Mouse (Mus musculus) forebrain, embryonic 14.5 days (tissue): ENCODE results near the gene Reln. TPM values are rescaled to one million over a fixed set of nuclear protein-coding genes. Genes with fewer than 3 reads are reported as not detected.

Source experiments
- ATAC-seq: fragments of 200-750 bp; cut with Nextera tagmentation; 2 replicates; pipeline ENCODE4 v1.8.0; 2017; ENCODE audit warnings: mild to moderate bottlenecking, moderate library complexity
- DNase-seq: peaks from one replicate; pipeline ENCODE4 v3.0.0-alpha.2; 2015; ENCODE audit warnings: low spot score
- H3K27ac ChIP-seq: fragments of 300-500 bp; sonication (generic); 2 replicates; pipeline ENCODE4 v1.5.1; 2014; ENCODE audit warnings: low read depth, mild to moderate bottlenecking, control low read depth, low read length, moderate library complexity
- H3K27me3 ChIP-seq: fragments of 300-500 bp; sonication (generic); replicated peaks from 2 replicates; pipeline ENCODE4 v1.6.1; 2014; ENCODE audit warnings: low read length, control low read depth, mixed read lengths; ENCODE audit not compliant: control insufficient read depth, insufficient read depth
- H3K36me3 ChIP-seq: fragments of 300-500 bp; sonication (generic); 2 replicates; pipeline ENCODE4 v1.6.1; 2014; ENCODE audit warnings: low read length, control low read depth; ENCODE audit not compliant: control insufficient read depth, insufficient read depth
- H3K4me1 ChIP-seq: fragments of 300-500 bp; sonication (generic); 2 replicates; pipeline ENCODE4 v1.6.1; 2014; ENCODE audit warnings: antibody characterized with exemption, low read length, control low read depth; ENCODE audit not compliant: control insufficient read depth, insufficient read depth
- H3K4me2 ChIP-seq: fragments of 300-500 bp; sonication (generic); 2 replicates; pipeline ENCODE4 v1.6.1; 2014; ENCODE audit warnings: mild to moderate bottlenecking, control low read depth, low read length
- H3K4me3 ChIP-seq: fragments of 300-500 bp; sonication (generic); 2 replicates; pipeline ENCODE4 v1.5.1; 2014; ENCODE audit warnings: low read depth, low read length, control low read depth
- H3K9ac ChIP-seq: fragments of 300-500 bp; sonication (generic); 2 replicates; pipeline ENCODE4 v1.6.1; 2014; ENCODE audit warnings: mild to moderate bottlenecking, low read length, control low read depth, moderate library complexity
- H3K9me3 ChIP-seq: fragments of 300-500 bp; sonication (generic); replicated peaks from 2 replicates; pipeline ENCODE4 v1.6.1; 2016; ENCODE audit warnings: low read length, control low read depth, mixed read lengths; ENCODE audit not compliant: control insufficient read depth
- WGBS: fragments of 180-500 bp; shearing (Covaris S2); extraction: QIAGEN DNeasy Blood & Tissue Kit; methylation state at CpG from one replicate; pipeline ENCODE4 v1.1.7; 2014; 5-methylcytosine and 5-hydroxymethylcytosine counted together
- polyA plus RNA-seq: library from polyadenylated mRNA; unstranded; fragments of >200 nt; fragmentation: Nextera tagmentation; extraction: Ambion mirVana; gene quantifications from 2 replicates; pipeline ENCODE4 v1.2.1, GENCODE M21; 2014

Gene Reln
- polyA plus RNA-seq, 1 experiment from 2014 or later: 61.7 TPM

DNA sequence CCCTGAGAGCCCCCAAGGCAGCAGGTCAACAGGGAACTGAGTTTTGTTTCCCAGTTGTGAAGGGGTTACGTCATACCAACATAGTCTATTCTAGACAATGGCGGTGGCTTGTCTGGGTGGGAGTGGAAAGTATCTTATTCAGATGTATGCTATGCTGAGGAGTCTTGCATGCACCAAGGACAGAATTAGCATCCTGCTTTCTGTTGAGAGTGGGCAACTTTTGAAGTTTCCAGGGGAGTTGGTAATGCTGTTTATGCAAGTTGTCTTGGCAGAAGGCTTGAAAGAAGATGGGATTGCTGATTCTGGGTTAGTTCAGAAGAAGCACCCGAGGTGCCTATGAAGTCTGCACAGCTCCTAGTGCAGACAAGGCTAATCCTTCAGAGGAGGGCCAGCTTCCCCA lies 450.3 kb downstream of the Reln start:
- Histone ChIP-seq H3K36me3 (0 out of 2 replicates have a peak, but pooled peaks cover 3% of the 10 kb centered on the region), H3K27me3 (no peaks in the 10 kb centered on the region), H3K27ac (no peak overlapping the region), H3K9me3 (no peaks in the 10 kb centered on the region), H3K4me2 (no peak overlapping the region), H3K4me3 (no peak overlapping the region), H3K4me1 (no peaks in the 10 kb centered on the region), H3K9ac (no peak overlapping the region)
- no peak for DNase-seq
- 90% methylated on average over 3 of the region's 3 CpGs for WGBS
- no peak for ATAC-seq

DNA sequence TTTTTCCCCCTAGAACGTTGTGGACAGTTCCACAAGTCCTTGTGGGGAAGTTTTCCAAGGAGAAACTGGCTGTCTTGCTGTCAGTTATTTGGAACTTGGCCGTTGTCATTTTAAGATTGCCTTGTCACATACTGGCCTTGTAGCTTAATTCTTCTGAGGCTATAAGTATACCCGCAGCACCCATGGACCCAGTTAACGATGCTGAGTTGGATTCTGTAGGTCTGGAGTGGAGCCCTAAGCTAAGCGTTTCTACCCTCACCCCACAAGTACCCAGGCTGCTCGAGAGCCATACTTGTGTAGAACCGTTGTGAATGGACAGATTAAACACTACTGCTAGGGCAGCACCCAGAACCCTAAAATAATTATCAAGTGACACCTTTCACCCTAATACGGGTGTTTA lies 477.8 kb downstream of the Reln start:
- no peaks in the 10 kb centered on the region for H3K36me3 ChIP-seq
- no peaks in the 10 kb centered on the region for H3K27me3 ChIP-seq
- H3K9me3 ChIP-seq: no peaks in the 10 kb centered on the region
- DNase-seq (peak; percentile 2), ATAC-seq (no peak)
- peaks cover 5% of the 10 kb centered on the region; the same call in 1 of the 2 replicates for H3K4me1 ChIP-seq
- no peak overlapping the region for H3K27ac ChIP-seq
- H3K9ac ChIP-seq: no peak overlapping the region; the same call in 1 of the 2 replicates
- H3K4me2 ChIP-seq: peak overlapping the region; percentile 56; the same call in 1 of the 2 replicates
- 57% methylated on average over 8 of the region's 8 CpGs for WGBS
- H3K4me3 ChIP-seq: no peak overlapping the region

DNA sequence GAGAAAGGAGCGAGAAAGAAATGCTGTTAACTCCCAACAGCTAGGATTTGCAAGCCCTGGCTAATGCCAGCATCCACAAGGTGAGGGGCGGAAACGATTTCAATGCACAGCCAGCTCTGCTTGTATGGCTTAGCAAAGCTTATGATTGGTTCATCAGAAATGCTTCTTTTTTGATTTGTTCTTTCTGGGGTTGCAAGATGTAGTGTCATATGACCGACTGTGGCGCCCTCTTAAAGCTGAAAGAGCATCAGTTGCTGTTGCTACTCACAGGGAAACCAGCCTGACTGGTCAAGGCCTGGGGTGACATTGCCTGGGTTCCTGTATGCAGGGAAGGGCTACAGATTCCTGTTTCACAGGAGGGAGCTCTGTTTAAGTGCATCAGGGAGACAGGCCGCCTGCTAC lies 478.2 kb downstream of the Reln start:
- H3K4me1 ChIP-seq: peaks cover 5% of the 10 kb centered on the region; the same call in 1 of the 2 replicates
- H3K27ac ChIP-seq: no peak overlapping the region
- ATAC-seq (peak; percentile 93), DNase-seq (peak; percentile 79)
- H3K27me3 ChIP-seq: no peaks in the 10 kb centered on the region
- H3K9me3 ChIP-seq: no peaks in the 10 kb centered on the region
- WGBS: 0% methylated on average over 6 of the region's 6 CpGs
- peak overlapping the region; percentile 56 for H3K4me2 ChIP-seq
- H3K9ac ChIP-seq: no peak overlapping the region; the same call in 1 of the 2 replicates
- no peaks in the 10 kb centered on the region for H3K36me3 ChIP-seq
- peak overlapping the region; percentile 16 for H3K4me3 ChIP-seq

DNA sequence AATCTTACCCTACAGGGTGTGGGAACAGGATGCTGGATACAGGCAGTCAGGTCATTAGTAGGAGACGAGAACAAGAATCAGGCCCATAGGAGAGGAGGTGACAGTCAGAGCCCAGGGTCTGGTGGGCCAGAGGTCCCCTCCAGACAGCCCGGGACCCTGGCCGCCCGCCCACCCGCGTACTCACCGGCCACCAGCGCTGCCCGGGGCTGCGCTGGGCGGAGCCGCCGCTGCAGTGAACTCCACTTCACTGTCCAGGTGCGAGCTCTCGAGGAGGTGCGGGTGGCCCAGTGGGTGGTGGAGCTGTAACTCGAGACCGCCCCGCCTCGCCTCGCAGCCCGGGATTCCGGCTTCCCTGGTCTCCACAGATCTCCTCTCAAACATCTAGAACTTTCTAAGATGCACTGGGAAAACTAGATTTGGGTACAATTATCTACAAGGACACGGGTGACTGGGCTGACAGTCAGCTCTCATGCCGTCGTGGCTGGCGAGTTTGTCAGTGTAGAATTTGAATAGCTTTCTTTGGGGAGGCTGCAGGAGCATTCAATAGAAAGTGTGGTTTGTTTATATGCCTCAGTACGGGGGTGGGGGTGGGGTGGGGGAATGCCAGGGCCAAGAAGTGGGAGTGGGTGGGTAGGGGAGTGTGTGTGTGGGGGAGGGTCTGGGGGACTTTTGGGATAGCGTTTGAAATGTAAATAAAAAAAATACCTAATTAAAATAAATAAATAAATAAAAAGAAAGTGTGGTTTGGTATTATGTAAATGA lies 479.0 kb downstream of the Reln start, which contains the start of gene Slc26a5:
Gene Slc26a5 (minus strand): TSS at position 259 of the 762 bp plus-strand sequence.
- Histone ChIP-seq H3K9ac (peak within 1 kb of the TSS; percentile 45; the same call in 1 of the 2 replicates), H3K27ac (no peak within 1 kb of the TSS), H3K4me1 (peaks cover 5% of the 10 kb centered on the region; the same call in 1 of the 2 replicates), H3K4me2 (peak within 1 kb of the TSS; percentile 56), H3K4me3 (peak within 1 kb of the TSS; percentile 21), H3K36me3 (no peaks in the 10 kb centered on the region), H3K9me3 (no peaks in the 10 kb centered on the region), H3K27me3 (no peaks in the 10 kb centered on the region)
- ATAC-seq (peak; percentile 69), DNase-seq (no peak)
- WGBS: under 1% methylated on average over 29 of the region's 29 CpGs

DNA sequence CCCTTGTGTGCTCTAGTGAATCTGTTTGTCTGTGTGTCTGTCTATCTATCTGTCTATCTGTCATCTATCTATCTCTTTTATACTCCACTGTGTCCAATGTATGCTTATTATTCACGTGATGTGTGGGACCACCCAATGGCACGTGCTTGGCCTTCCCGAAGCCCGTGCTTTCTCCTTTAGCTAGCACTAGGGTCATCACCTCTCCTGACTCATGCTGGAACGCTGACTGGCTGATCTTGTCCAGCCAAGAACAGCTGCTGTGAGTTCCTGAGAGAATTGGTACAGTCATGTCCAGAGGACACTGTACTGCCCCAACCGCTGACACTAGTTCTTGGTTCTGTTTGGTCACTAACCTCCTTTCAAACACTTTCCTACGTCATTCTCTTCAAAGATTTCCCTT lies 485.8 kb downstream of the Reln start:
- Histone ChIP-seq H3K27ac (no peak overlapping the region), H3K9ac (no peak overlapping the region), H3K9me3 (no peaks in the 10 kb centered on the region), H3K36me3 (no peaks in the 10 kb centered on the region), H3K4me1 (no peaks in the 10 kb centered on the region), H3K27me3 (no peaks in the 10 kb centered on the region), H3K4me3 (no peak overlapping the region), H3K4me2 (no peak overlapping the region)
- DNase-seq: no peak
- no peak for ATAC-seq
- WGBS: 89% methylated on average over 7 of the region's 7 CpGs

DNA sequence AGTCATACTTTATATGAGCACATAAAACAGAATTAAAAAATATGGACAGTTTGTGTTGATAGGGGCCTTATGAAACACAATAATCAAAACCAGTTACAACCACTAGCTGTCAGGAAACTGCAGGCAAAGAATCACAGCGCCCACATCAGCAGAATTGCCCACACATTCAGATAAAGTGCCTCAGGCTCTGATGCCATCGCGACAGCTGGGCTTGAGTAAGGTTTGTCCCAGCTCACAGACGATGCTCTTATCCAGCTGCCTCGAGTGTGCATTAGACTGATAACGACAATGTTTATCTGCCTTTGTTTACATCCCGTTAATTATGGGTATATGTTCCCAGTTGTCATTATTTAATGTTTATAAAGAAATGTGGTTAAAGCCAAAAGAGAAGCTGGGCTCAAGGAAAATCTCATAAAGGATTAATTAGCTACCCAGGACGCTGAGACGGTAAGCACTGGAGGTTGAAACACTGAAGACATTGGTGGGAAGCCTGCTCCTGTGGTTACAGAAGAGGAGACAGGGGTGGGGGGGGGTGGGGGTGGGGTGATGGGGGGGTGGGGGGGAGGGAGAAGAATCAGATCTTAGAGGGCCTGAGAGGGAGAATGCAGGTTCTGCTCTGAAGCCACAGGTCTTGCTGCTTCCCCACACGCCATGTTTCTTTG lies 492.7 kb downstream of the Reln start:
- peak; percentile 50; the same call in 1 of the 2 replicates for ATAC-seq
- no peak overlapping the region for H3K4me2 ChIP-seq
- peak; percentile 53 for DNase-seq

DNA sequence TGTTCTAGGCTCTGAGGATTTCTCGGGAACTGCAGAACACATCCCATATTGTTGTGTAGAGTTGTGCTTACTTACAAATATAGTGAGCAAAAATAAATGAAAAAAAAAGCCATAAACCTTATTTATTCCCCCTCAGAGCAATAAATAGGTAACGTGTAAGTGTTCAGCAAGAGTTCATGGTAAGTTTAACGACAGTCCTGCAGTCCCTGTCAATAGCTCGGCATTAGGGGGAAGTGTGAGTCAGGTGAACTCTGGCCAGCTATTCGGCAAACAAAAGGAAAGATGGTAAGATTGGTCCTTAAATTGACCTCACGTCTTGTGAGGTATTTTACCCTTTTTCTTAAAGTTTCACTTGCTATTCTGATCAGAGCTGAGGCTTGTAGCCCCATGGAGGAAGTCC lies 497.1 kb downstream of the Reln start:
- ATAC-seq (no peak), DNase-seq (no peak)
- Histone ChIP-seq H3K4me2 (no peak overlapping the region), H3K9ac (no peak overlapping the region), H3K4me3 (no peak overlapping the region), H3K36me3 (no peaks in the 10 kb centered on the region), H3K9me3 (no peaks in the 10 kb centered on the region), H3K4me1 (no peaks in the 10 kb centered on the region), H3K27me3 (no peaks in the 10 kb centered on the region), H3K27ac (no peak overlapping the region)
- 74% methylated on average over 6 of the region's 6 CpGs for WGBS

More for the DNA sequence above, 492.7 kb downstream of the Reln start:
- WGBS: 32% methylated on average over 10 of the region's 10 CpGs
- H3K4me1 ChIP-seq: no peaks in the 10 kb centered on the region
- H3K4me3 ChIP-seq: no peak overlapping the region
- H3K9me3 ChIP-seq: no peaks in the 10 kb centered on the region
- no peak overlapping the region for H3K9ac ChIP-seq
- H3K36me3 ChIP-seq: no peaks in the 10 kb centered on the region
- no peak overlapping the region for H3K27ac ChIP-seq
- H3K27me3 ChIP-seq: no peaks in the 10 kb centered on the region

DNA sequence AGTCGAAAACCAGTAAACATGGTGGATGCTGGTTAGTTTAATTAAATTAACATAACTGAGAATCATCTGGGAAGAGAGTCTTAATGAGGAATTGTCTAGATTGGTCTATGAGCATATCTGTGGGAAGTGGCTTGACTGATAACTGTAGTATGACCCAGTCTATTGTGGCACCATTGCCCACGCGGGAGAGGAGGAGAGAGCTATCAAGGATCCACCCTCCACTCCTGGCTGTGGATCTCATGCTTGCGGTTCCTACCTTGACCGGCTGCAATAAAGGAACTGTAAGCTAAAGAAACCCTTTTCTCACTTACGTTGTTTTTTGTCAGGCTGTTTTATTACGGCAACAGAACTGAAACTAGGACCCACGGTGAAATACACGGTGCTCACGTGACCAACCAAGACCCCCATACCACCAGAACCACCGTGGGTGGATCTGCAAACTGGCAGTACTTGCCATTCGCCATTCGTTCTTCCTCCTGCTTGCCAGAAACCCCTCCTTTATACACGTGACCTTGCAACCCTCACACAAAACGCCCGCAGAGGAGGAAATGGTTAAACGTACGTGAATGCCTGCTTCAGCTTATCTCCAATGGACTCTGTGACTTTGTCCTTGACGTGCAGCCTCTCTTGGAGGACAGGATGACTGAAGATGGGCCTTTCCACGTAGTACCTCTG lies 497.7 kb downstream of the Reln start:
- Histone ChIP-seq H3K36me3 (no peaks in the 10 kb centered on the region), H3K4me3 (no peak overlapping the region), H3K27ac (no peak overlapping the region), H3K27me3 (no peaks in the 10 kb centered on the region), H3K9me3 (no peaks in the 10 kb centered on the region), H3K9ac (no peak overlapping the region), H3K4me1 (no peaks in the 10 kb centered on the region), H3K4me2 (no peak overlapping the region)
- DNase-seq (no peak), ATAC-seq (no peak)
- WGBS: 88% methylated on average over 20 of the region's 20 CpGs
